Mouse (Mus musculus) left cerebral cortex, adult 18-20 months (tissue): ENCODE results near the gene Alox12b. TPM values are rescaled to one million over a fixed set of nuclear protein-coding genes. Genes with fewer than 3 reads are reported as not detected.

Experiments used
- DNase-seq, 2 experiments: peaks; one replicate each; pipeline ENCODE4 v3.0.0; 2021 to 2022; ENCODE audit warnings: low spot score in 2 of 2, mixed read lengths in 1 of 2
- total RNA-seq, 2 experiments: library from RNA; stranded (reverse); gene quantifications; 2 replicates each; pipeline ENCODE4 v1.2.3; 2021

Gene Alox12b
- total RNA-seq, 2 experiments from 2014 or later: 9.8 to 13.7 TPM

- DNase-seq: peak; percentile 88 to 92
These were observed 33.6 kb upstream of the Alox12b start for GRCm38 (mm10) chr11:69123056-69123692.

- DNase-seq: peak; percentile 95 to 97
These were observed 32.9 kb upstream of the Alox12b start for GRCm38 (mm10) chr11:69123693-69124497.

DNA sequence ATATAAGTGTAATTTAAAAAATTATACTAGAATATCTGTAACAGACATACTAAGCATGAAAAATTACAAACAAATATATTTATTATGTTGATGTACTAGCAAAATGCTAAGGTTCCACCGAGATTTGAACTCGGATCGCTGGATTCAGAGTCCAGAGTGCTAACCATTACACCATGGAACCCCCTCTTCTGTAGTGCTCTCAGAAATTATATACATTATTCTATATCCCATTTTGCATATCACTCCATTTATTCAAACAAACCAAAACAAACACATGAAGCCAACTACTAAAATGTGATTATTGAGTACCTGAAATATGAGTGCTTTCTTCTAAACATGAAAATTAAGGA is 32.3 kb upstream of the Alox12b start:
- DNase-seq: peak; percentile 68 to 73

- DNase-seq: peak; percentile 76 to 78
These were observed 31.5 kb upstream of the Alox12b start for GRCm38 (mm10) chr11:69125041-69125851.

GRCm38 (mm10) chr11:69125852-69125918 is 31.1 kb upstream of the Alox12b start, which contains the start of gene Aloxe3:
Gene Aloxe3, plus strand, starts transcription at chr11:69125896.
- DNase-seq: no peak

DNA sequence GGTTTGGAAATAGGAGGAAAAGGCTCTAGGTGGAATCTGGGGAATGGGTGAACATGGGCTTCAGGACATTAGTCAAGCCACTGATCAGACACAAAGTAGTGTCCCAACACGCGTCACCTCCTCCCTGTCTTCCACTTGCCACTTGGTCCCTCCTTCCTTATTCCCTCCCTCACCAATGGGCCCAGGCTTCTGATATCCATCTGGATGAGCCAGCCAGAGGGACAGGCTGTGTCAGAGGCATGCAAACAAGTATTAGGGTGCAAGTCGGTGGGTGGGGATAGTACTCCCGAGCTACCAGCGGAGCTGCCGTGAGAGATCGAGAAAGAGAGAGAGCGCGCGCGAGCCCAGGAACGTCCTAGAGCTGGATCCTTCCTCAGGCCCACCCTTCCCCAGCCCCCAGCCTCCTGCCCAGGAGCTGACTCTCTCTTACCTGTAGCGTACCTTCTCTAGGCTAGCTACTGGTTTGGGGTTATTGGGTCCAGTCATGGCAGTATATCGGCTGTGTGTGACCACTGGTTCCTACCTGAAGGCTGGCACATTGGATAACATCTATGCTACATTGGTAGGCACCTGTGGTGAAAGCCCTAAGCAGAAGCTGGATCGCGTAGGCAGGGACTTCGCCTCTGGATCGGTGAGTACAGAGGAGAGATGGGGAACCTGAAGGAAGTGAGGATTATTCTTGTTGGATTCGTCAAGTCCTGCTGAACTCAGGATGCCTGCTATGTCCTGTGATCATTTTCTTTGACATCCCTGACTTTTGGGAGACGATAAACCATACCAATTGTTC is 30.7 kb upstream of the Alox12b start:
- DNase-seq: no peak

DNA sequence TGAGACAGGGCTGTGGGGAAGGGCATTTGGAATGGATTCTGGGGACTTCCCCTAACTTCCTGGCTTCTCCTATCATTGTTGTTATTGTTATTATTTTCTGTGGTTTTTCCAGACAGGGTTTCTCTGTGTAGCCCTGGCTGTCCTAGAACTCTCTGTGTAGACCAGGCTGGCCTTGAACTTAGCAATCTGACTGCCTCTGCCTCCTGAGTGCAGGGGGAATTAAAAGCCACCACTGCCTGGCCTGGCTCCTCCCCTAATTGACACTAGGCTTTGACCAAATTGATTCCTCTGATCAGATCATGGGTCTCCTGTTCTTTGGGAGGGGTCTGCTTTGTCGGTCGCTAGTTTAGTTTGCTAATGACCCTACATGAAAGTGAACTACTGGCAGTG is 30.1 kb upstream of the Alox12b start:
- DNase-seq: no peak

GRCm38 (mm10) chr11:69128426-69129122 is 28.2 kb upstream of the Alox12b start:
- no peak for DNase-seq

- no peak for DNase-seq
These were observed 23.2 kb upstream of the Alox12b start for GRCm38 (mm10) chr11:69133566-69133922.

- peak; percentile 81 to 86 for DNase-seq
These were observed 22.7 kb upstream of the Alox12b start for GRCm38 (mm10) chr11:69133923-69134621.

DNA sequence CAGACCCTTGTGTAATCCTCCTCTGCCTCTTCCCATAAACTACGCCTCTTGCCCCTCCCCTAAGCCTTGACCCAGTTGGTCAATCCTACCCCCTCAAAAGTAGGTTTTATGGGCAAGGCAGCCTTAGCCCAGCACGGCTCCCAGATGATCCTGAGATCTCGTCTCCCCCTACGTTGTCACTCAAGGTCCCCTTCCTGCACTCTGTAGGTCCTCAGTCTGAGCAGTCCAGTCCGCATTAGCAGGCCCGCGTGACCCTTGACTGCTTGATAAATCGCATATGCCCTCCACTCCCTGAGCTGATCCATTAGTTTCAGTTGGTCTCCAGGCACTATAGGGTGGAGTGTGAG is 22.2 kb upstream of the Alox12b start:
- no peak for DNase-seq

- DNase-seq: no peak
These were observed 21.4 kb upstream of the Alox12b start for GRCm38 (mm10) chr11:69135361-69135760.

- DNase-seq: no peak
These were observed 9.2 kb upstream of the Alox12b start for GRCm38 (mm10) chr11:69147546-69147945.

- no peak for DNase-seq
These were observed 8.3 kb upstream of the Alox12b start for GRCm38 (mm10) chr11:69148451-69148960.

DNA sequence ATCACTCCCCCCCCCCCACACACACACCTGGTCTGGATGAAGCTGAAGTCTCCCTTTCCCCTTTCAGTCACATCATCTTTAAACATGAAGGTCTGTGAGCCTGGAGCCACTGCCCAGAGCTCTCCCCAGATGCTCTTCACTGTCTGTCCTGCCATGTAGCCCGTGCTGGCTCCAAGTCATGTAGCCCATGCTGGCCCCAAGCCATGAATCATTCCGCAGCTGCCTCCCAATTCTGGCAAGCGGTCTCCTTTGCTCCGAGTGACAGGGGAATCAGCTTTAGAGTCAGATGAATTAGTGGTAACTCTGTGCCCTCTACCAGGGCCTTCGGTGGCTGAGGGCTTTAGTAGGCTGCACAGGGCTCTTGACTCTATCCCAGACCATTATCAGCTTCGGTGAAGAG is 7.1 kb upstream of the Alox12b start:
- DNase-seq: no peak

- DNase-seq: peak; percentile 63 to 67
These were observed 6.3 kb upstream of the Alox12b start for GRCm38 (mm10) chr11:69150444-69150843.

DNA sequence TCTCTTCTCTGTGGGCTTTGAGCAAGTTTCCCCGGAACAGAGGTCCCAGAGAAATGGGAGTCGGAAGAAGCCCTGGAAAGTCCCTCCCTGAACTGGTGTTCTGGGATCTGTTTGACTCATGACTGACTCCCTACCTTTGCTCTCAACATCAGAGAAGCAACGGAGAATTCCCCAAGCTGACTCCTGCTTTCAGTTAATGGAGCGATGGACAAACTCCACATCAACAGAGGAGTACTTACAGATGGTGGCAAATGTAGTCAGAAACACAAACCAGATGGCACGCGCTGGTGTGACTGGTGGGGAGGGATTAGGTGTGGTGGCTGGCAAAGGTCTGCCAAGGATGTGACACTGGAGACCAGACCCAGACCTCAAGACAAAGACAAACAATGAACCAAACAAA is 5.8 kb upstream of the Alox12b start:
- DNase-seq: no peak

- DNase-seq: no peak
These were observed 3.0 kb upstream of the Alox12b start for GRCm38 (mm10) chr11:69153831-69154230.

DNA sequence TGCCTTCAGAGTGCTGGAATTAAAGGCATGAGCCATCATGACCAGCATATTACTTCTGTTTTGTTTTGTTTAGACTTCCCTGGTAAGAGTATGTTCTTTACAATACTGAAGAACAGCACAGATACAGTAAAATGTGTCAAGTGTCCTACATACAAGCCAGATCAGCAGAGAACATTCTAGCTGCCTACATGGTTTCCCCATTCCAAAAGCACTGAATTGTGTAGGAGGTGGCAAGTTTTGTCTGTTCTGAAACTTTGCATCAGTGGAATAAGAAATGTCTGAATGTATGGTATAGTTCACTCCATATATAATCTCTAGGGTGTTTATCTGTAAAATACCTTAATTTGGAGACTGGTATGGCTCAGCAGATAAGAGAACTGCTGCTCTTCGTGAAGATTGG is 1.4 kb upstream of the Alox12b start:
- no peak for DNase-seq

- peak; percentile 76 to 82 for DNase-seq
These were observed 12.5 kb downstream of the Alox12b start for GRCm38 (mm10) chr11:69169313-69169712.
